Mouse (Mus musculus) C2C12 (cell line): ENCODE results near the gene Lix1.

ENCODE experiments used
- CEBPB ChIP-seq: IDR thresholded peaks from one replicate; pipeline ENCODE4 v1.6.1; 2011; ENCODE audit warnings: low read depth, mild to moderate bottlenecking, control low read depth, moderate library complexity
- CTCF ChIP-seq: IDR thresholded peaks from one replicate; pipeline ENCODE4 v1.5.1; 2011; ENCODE audit not compliant: control insufficient read depth, insufficient read depth, insufficient read length
- FOSL1 ChIP-seq: IDR thresholded peaks from one replicate; pipeline ENCODE4 v1.8.0; 2011; ENCODE audit warnings: mild to moderate bottlenecking, low read length; ENCODE audit not compliant: poor library complexity, insufficient read depth, severe bottlenecking
- MAX ChIP-seq: IDR thresholded peaks from one replicate; pipeline ENCODE4 v1.6.1; 2011; ENCODE audit warnings: mild to moderate bottlenecking, control low read depth
- MYOD1 ChIP-seq: IDR thresholded peaks from one replicate; pipeline ENCODE4 v1.6.1; 2011; ENCODE audit warnings: low read depth; ENCODE audit not compliant: control insufficient read depth, insufficient read length
- MYOG ChIP-seq: IDR thresholded peaks from one replicate; pipeline ENCODE4 v1.6.1; 2011; ENCODE audit not compliant: control insufficient read depth, insufficient read length; ENCODE audit errors: extremely low read depth
- USF1 ChIP-seq: IDR thresholded peaks from one replicate; pipeline ENCODE4 v1.6.1; 2011; ENCODE audit warnings: low read depth, mild to moderate bottlenecking, control low read depth, moderate library complexity

DNA sequence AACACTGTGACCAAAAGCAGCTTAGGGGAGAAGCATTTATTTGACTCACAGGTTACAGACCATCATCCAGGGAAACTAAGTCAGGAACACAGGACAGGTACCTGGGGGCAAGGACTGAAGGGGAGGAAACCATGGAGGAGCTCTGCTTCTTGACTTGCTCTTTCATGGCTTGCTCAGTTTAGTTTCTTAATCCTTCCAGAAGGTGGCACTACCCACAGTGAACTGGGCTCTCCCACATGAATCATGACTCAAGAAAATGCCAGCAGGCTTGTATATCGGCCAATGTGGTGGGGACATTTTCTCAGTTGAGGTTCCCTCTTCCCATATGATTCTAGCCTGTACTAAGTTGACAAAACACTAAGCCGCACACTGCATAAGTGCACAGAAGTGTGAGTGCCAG, 16.4 kb upstream of the Lix1 start:
- no peak for TF ChIP-seq CTCF
- TF ChIP-seq CEBPB, result no peak
- TF ChIP-seq MAX, result no peak
- TF ChIP-seq MYOD1, result no peak
- no peak for TF ChIP-seq USF1
- TF ChIP-seq MYOG, result no peak
- TF ChIP-seq FOSL1, result no peak
